ENCODE assay signal across 15 mouse cellular contexts in genomic region chr6:73376291-73376690, GRCm38 (mm10).
A peak's percentile ranks its signal among the peaks of the same experiment; 100 is the strongest.
DNase-seq lines count a peak whose midpoint lies in the region; ATAC-seq and TF ChIP-seq lines count a peak whose summit lies in the region.
"Had no signal": no experiment of that assay in that cellular context is flagged by ENCODE, and none has a peak within 500 bp of the region (broad histone marks: within the 10 kb centered on the region; RNA-seq: fewer than 3 reads in every experiment).

No protein-coding gene starts in this region.

- H3K9me3 ChIP-seq in kidney, postnatal 0 days (replicated peaks; ENCODE audit: low read length) = no peaks in the 10 kb centered on the region

- H3K36me3 ChIP-seq in kidney, postnatal 0 days (ENCODE audit: insufficient read depth, low read length) = no peaks in the 10 kb centered on the region
- H3K36me3 ChIP-seq in thymus, adult 2 months (ENCODE audit: control insufficient read depth, insufficient read depth, low read length) = no peaks in the 10 kb centered on the region
- no peaks in the 10 kb centered on the region for H3K36me3 ChIP-seq in testis, adult 2 months (ENCODE audit: control insufficient read depth, insufficient read depth, low read length)
- H3K36me3 ChIP-seq: liver, embryonic 15.5 days had no signal

- ATAC-seq in CD4-positive, CD25-positive, alpha-beta regulatory T cell, adult 4 months = no peak
- no peak for ATAC-seq in kidney, postnatal 0 days (replicated peaks; ENCODE audit: low FRiP score, low read depth)
- ATAC-seq: forebrain, embryonic 14.5 days had no signal

- peak; percentile 22; the same call in 1 of the 2 replicates for TF ChIP-seq CTCF in kidney, postnatal 0 days (IDR thresholded peaks at IDR 0.05; ENCODE audit: low read depth)
- TF ChIP-seq CTCF in thymus, adult 2 months (IDR thresholded peaks at IDR 0.05; ENCODE audit: borderline replicate concordance, control insufficient read depth, extremely low read depth, insufficient read depth, low read length, poor library complexity) = peak; percentile 43; the same call in 1 of the 2 replicates
- peak; percentile 98 for TF ChIP-seq CTCF in testis, adult 2 months (IDR thresholded peaks at IDR 0.05; ENCODE audit: control insufficient read depth, insufficient read depth, insufficient replicate concordance, low read depth, low read length)

- DNase-seq in CD4-positive, CD25-positive, alpha-beta regulatory T cell, adult 2 months (ENCODE audit: low read depth, low spot score) = peak; percentile 2
- no peak for DNase-seq in kidney, postnatal 0 days (ENCODE audit: low spot score)
- no peak for DNase-seq in kidney, postnatal 36 days
- no peak for DNase-seq in thymus, adult 2 months
- no peak for DNase-seq in thymus, adult 18-20 months
- DNase-seq in retina, postnatal 1 day = no peak
- DNase-seq: cerebellum, adult 8-10 months; gastrocnemius, postnatal 25 days; kidney, adult 9 months; right cerebral cortex, adult 18-20 months had no signal

- 97% methylated on average over 11 of the region's 11 CpGs for WGBS in kidney, postnatal 0 days
- 98% methylated on average over 11 of the region's 11 CpGs for WGBS in thymus, adult 2 months

- H3K27ac ChIP-seq in kidney, postnatal 0 days = no peak overlapping the region
- no peak overlapping the region for H3K27ac ChIP-seq in thymus, adult 2 months (ENCODE audit: control insufficient read depth, insufficient read depth, low read length)
- no peak overlapping the region for H3K27ac ChIP-seq in testis, adult 2 months (ENCODE audit: control insufficient read depth, insufficient read depth, low read depth, low read length)
- H3K27ac ChIP-seq: hindbrain, embryonic 14.5 days; liver, embryonic 15.5 days had no signal

- no peak overlapping the region for H3K9ac ChIP-seq in kidney, postnatal 0 days (ENCODE audit: low read depth, low read length)
- H3K9ac ChIP-seq: hindbrain, embryonic 14.5 days; liver, embryonic 15.5 days had no signal

- no peaks in the 10 kb centered on the region for H3K4me1 ChIP-seq in kidney, postnatal 0 days (replicated peaks; ENCODE audit: insufficient read depth, low read length)
- H3K4me1 ChIP-seq in thymus, adult 2 months (replicated peaks; ENCODE audit: control insufficient read depth, insufficient read depth, low read length) = no peaks in the 10 kb centered on the region
- H3K4me1 ChIP-seq in testis, adult 2 months (ENCODE audit: control insufficient read depth, insufficient read depth, low read length) = peaks cover 2% of the 10 kb centered on the region; the same call in 1 of the 2 replicates
- H3K4me1 ChIP-seq: liver, embryonic 15.5 days had no signal

- no peaks in the 10 kb centered on the region for H3K27me3 ChIP-seq in kidney, postnatal 0 days (ENCODE audit: insufficient read depth, low read length)
- no peaks in the 10 kb centered on the region for H3K27me3 ChIP-seq in thymus, adult 2 months (ENCODE audit: control insufficient read depth, insufficient read depth, low read length)
- no peaks in the 10 kb centered on the region for H3K27me3 ChIP-seq in testis, adult 2 months (ENCODE audit: control insufficient read depth, insufficient read depth, low read length)
- H3K27me3 ChIP-seq: liver, embryonic 15.5 days had no signal

- H3K4me3 ChIP-seq in kidney, postnatal 0 days (replicated peaks; ENCODE audit: low read depth, low read length) = no peak overlapping the region
- H3K4me3 ChIP-seq in thymus, adult 2 months (ENCODE audit: control insufficient read depth, insufficient read depth, low read length) = no peak overlapping the region
- no peak overlapping the region for H3K4me3 ChIP-seq in testis, adult 2 months (ENCODE audit: control insufficient read depth, low read depth, low read length)
- H3K4me3 ChIP-seq: liver, embryonic 15.5 days had no signal

- no peak for TF ChIP-seq POLR2A in thymus, adult 2 months (IDR thresholded peaks at IDR 0.05; ENCODE audit: control insufficient read depth, extremely low read depth, insufficient read depth, low read length, poor library complexity)
- TF ChIP-seq POLR2A in testis, adult 2 months (IDR thresholded peaks at IDR 0.05; ENCODE audit: control insufficient read depth, low read depth, low read length) = no peak

- no peak overlapping the region for H3K4me2 ChIP-seq in kidney, postnatal 0 days (ENCODE audit: low read length)
- H3K4me2 ChIP-seq: hindbrain, embryonic 14.5 days; liver, embryonic 15.5 days had no signal

Comparison
In these comparisons a context has a peak if more than half of its experiments do, and no peak if none do; other contexts are left out.
1. CTCF ChIP-seq: peak in every context shown above with its lines; median percentile 98 in testis, adult 2 months; 43 in thymus, adult 2 months; 22 in kidney, postnatal 0 days.